Mouse (Mus musculus) myocyte (in vitro differentiated cells): ENCODE data around the gene Abcc12.

Experiments
- E2F4 ChIP-seq: IDR thresholded peaks from one replicate; pipeline ENCODE4 v1.6.1; 2011; ENCODE audit warnings: mild to moderate bottlenecking, control low read depth, moderate library complexity; ENCODE audit not compliant: insufficient read depth
- MYOD1 ChIP-seq, 3 experiments: IDR thresholded peaks; one replicate each; pipeline ENCODE4 v1.6.1; 2011; ENCODE audit warnings: control low read depth in 2 of 3, low read depth in 2 of 3, mild to moderate bottlenecking in 2 of 3, moderate library complexity in 1 of 3; ENCODE audit not compliant: insufficient read length in 2 of 3, control insufficient read depth in 1 of 3
- MYOG ChIP-seq, 3 experiments: IDR thresholded peaks; one replicate each; pipeline ENCODE4 v1.6.1; 2011; ENCODE audit warnings: control low read depth in 2 of 3, low read depth in 2 of 3, mild to moderate bottlenecking in 2 of 3; ENCODE audit not compliant: insufficient read length in 2 of 3, control insufficient read depth in 1 of 3, insufficient read depth in 1 of 3
- POLR2A ChIP-seq: IDR thresholded peaks from one replicate; pipeline ENCODE4 v1.6.1; 2011; ENCODE audit warnings: low read depth, mild to moderate bottlenecking, control low read depth, moderate library complexity; ENCODE audit not compliant: insufficient read length
- POLR2AphosphoS2 ChIP-seq: IDR thresholded peaks from one replicate; pipeline ENCODE4 v1.6.1; 2011; ENCODE audit warnings: low read depth, control low read depth; ENCODE audit not compliant: insufficient read length
- REST ChIP-seq: IDR thresholded peaks from one replicate; pipeline ENCODE4 v1.6.1; 2011; ENCODE audit warnings: mild to moderate bottlenecking, control low read depth, moderate library complexity; ENCODE audit not compliant: insufficient read depth, insufficient read length
- TCF12 ChIP-seq: IDR thresholded peaks from one replicate; pipeline ENCODE4 v1.6.1; 2011; ENCODE audit warnings: mild to moderate bottlenecking, control low read depth; ENCODE audit not compliant: poor library complexity, insufficient read depth, severe bottlenecking
- TCF3 ChIP-seq: IDR thresholded peaks from one replicate; pipeline ENCODE4 v1.6.1; 2011; ENCODE audit warnings: low read depth, control low read depth; ENCODE audit not compliant: insufficient read length
- USF1 ChIP-seq: IDR thresholded peaks from one replicate; pipeline ENCODE4 v1.6.1; 2011; ENCODE audit warnings: low read depth, mild to moderate bottlenecking, control low read depth, moderate library complexity

DNA sequence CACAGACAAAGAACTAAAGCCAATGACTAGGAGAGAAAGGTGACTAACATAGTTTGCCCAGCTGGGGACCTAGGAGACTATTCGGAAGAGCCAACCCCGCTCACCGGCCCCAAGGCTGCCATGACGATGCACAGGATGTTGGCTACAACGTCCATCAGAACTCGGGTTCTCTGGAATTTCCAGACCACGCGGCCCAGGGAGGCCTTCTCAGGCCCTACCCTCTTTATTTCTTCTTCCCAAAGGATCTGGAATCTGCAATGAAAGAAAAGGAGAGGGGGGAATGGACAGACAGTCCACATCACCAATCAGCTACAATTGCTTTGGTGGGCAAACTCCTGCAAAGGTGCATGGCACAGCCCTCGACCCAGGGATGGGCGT lies 19.8 kb downstream of the Abcc12 start:
- TF ChIP-seq POLR2A (no peak), MYOD1 (IDR thresholded peaks at IDR 0.05; ENCODE audit: control insufficient read depth in 1 of 3, insufficient read length in 2 of 3, low read depth in 2 of 3) (no peak), E2F4 (no peak), MYOG (IDR thresholded peaks at IDR 0.05; ENCODE audit: control insufficient read depth in 1 of 3, insufficient read depth in 1 of 3, insufficient read length in 2 of 3, low read depth in 2 of 3) (no peak), TCF12 (no peak), TCF3 (no peak), REST (no peak), USF1 (no peak), POLR2AphosphoS2 (no peak)
